Mouse (Mus musculus) embryonic fibroblast, embryonic 13.5 days (primary cell): Measurements from ENCODE around the gene Sympk.
A peak's percentile ranks its signal among the peaks of the same experiment; 100 is the strongest.

Experiments used
- CTCF ChIP-seq: IDR thresholded peaks from 2 replicates; pipeline ENCODE4 v1.5.1; 2011; ENCODE audit warnings: mild to moderate bottlenecking, control low read depth, low read length, moderate library complexity, borderline replicate concordance; ENCODE audit not compliant: insufficient read depth
- POLR2A ChIP-seq: IDR thresholded peaks from 2 replicates; pipeline ENCODE4 v1.6.1; 2011; ENCODE audit warnings: low read depth, mild to moderate bottlenecking, control low read depth, low read length, moderate library complexity

- TF ChIP-seq CTCF (no peak), POLR2A (peak; percentile 37; the same call in 1 of the 2 replicates)
Observed at GRCm38 (mm10) chr7:18992294-18992675, 31.9 kb upstream of the Sympk start.
